Mouse (Mus musculus) adrenal gland, adult 2 months (tissue): ENCODE measurements around the gene Gm27029. TPM values are rescaled to one million over a fixed set of nuclear protein-coding genes. Genes with fewer than 3 reads are reported as not detected.
A peak's percentile ranks its signal among the peaks of the same experiment; 100 is the strongest.
"Not testable (repeated sequence)": the region's sequence is repeated elsewhere in the genome, so short reads cannot be mapped to it uniquely, and the experiment has no call there.

Experiments used
- DNase-seq: peaks from one replicate; pipeline ENCODE4 v3.0.0; 2021
- long read RNA-seq: library from polyadenylated mRNA; stranded (forward); transcript quantifications from one replicate; pipeline ENCODE4 v2.0.0, GENCODE M21; 2021
- polyA plus RNA-seq: library from polyadenylated mRNA; depleted of rRNA; stranded (reverse); fragments of >200 nt; gene quantifications from 2 replicates; pipeline ENCODE4 v1.2.3, GENCODE M21; 2012; rRNA removed
- total RNA-seq, 2 experiments: library from RNA; stranded (reverse); gene quantifications; 2 replicates each; pipeline ENCODE4 v1.2.3; 2021

The Gm27029 gene
- total RNA-seq (1 to 10 TPM; 1.9 to 5.6 TPM), polyA plus RNA-seq (0.24 TPM in 1 of 2 replicates, not detected in the other)
- long read RNA-seq, result 0 reads

GRCm38 (mm10) chr11:101424105-101424851 is at the start of gene Gm27029:
Gene Gm27029, minus strand, starts transcription at chr11:101424796.
- no peak for DNase-seq

- DNase-seq, result no peak
Measured at GRCm38 (mm10) chr11:101474298-101474697, 49.7 kb upstream of the Gm27029 start.

- DNase-seq, result not testable (repeated sequence)
Measured at GRCm38 (mm10) chr11:101473686-101474085, 49.1 kb upstream of the Gm27029 start.

- DNase-seq, result no peak
Measured at GRCm38 (mm10) chr11:101472336-101472735, 47.7 kb upstream of the Gm27029 start.

- no peak for DNase-seq
Measured at GRCm38 (mm10) chr11:101471926-101472325, 47.3 kb upstream of the Gm27029 start.

GRCm38 (mm10) chr11:101470206-101470605 is 45.6 kb upstream of the Gm27029 start:
- DNase-seq, result no peak

GRCm38 (mm10) chr11:101469155-101469554 is 44.6 kb upstream of the Gm27029 start:
- no peak for DNase-seq

GRCm38 (mm10) chr11:101468731-101469130 is 44.1 kb upstream of the Gm27029 start:
- no peak for DNase-seq

GRCm38 (mm10) chr11:101468263-101468688 is 43.7 kb upstream of the Gm27029 start:
- no peak for DNase-seq

GRCm38 (mm10) chr11:101467477-101468262 is 43.1 kb upstream of the Gm27029 start:
- DNase-seq, result peak; percentile 80

GRCm38 (mm10) chr11:101466552-101466950 is 42.0 kb upstream of the Gm27029 start:
- not testable (repeated sequence) for DNase-seq

GRCm38 (mm10) chr11:101465869-101466551 is 41.4 kb upstream of the Gm27029 start, which contains the start of gene Vat1:
Gene Vat1, minus strand, starts transcription at chr11:101466230.
- peak; percentile 87 for DNase-seq

- peak; percentile 82 for DNase-seq
Measured at GRCm38 (mm10) chr11:101465101-101465868, 40.7 kb upstream of the Gm27029 start.

GRCm38 (mm10) chr11:101464211-101465100 is 39.9 kb upstream of the Gm27029 start, which contains the start of gene Rnd2:
Gene Rnd2, plus strand, starts transcription at chr11:101464999.
- DNase-seq, result peak; percentile 75

GRCm38 (mm10) chr11:101462583-101463440 is 38.2 kb upstream of the Gm27029 start:
- no peak for DNase-seq

- no peak for DNase-seq
Measured at GRCm38 (mm10) chr11:101462141-101462540, 37.5 kb upstream of the Gm27029 start.

- DNase-seq, result no peak
Measured at GRCm38 (mm10) chr11:101460321-101460720, 35.7 kb upstream of the Gm27029 start.

- peak; percentile 62 for DNase-seq
Measured at GRCm38 (mm10) chr11:101459716-101460115, 35.1 kb upstream of the Gm27029 start.

- DNase-seq, result no peak
Measured at GRCm38 (mm10) chr11:101458217-101458616, 33.6 kb upstream of the Gm27029 start.
